Mouse (Mus musculus) adrenal gland, postnatal 36 days (tissue): ENCODE data around the gene Etv6. TPM values are rescaled to one million over a fixed set of nuclear protein-coding genes. Genes with fewer than 3 reads are reported as not detected.

Experiments used
- DNase-seq, 2 experiments: peaks; one replicate each; pipeline ENCODE4 v3.0.0; 2021; ENCODE audit warnings: mixed read lengths in 1 of 2
- total RNA-seq, 2 experiments: library from RNA; stranded (reverse); gene quantifications; 2 replicates each; pipeline ENCODE4 v1.2.3; 2021

Etv6 gene
- total RNA-seq, 2 experiments from 2014 or later, result 51.3 to 57.6 TPM

- no peak for DNase-seq
Observed at GRCm38 (mm10) chr6:134259913-134260312, 224.4 kb downstream of the Etv6 start.

GRCm38 (mm10) chr6:134261904-134262303 is 226.4 kb downstream of the Etv6 start:
- peak; percentile 87 to 89 for DNase-seq

- DNase-seq, result peak; percentile 35 to 46
Observed at GRCm38 (mm10) chr6:134262383-134262782, 226.9 kb downstream of the Etv6 start.

GRCm38 (mm10) chr6:134262911-134263607 is 227.6 kb downstream of the Etv6 start:
- DNase-seq, result no peak

- no peak for DNase-seq
Observed at GRCm38 (mm10) chr6:134273884-134274283, 238.4 kb downstream of the Etv6 start.

- no peak for DNase-seq
Observed at GRCm38 (mm10) chr6:134276954-134277353, 241.5 kb downstream of the Etv6 start.

- no peak for DNase-seq
Observed at GRCm38 (mm10) chr6:134282095-134282494, 246.6 kb downstream of the Etv6 start.

- no peak for DNase-seq
Observed at GRCm38 (mm10) chr6:134291823-134292222, 256.3 kb downstream of the Etv6 start.

GRCm38 (mm10) chr6:134292404-134292803 is 256.9 kb downstream of the Etv6 start:
- no peak for DNase-seq

- no peak for DNase-seq
Observed at GRCm38 (mm10) chr6:134293615-134294508, 258.4 kb downstream of the Etv6 start.

GRCm38 (mm10) chr6:134297884-134298619 is 262.6 kb downstream of the Etv6 start:
- peak; percentile 49 to 67 for DNase-seq

- DNase-seq, result no peak
Observed at GRCm38 (mm10) chr6:134301951-134302350, 266.5 kb downstream of the Etv6 start.

- peak in 1 of 2 experiments; percentile 32 for DNase-seq
Observed at GRCm38 (mm10) chr6:134311346-134311745, 275.8 kb downstream of the Etv6 start.

- DNase-seq, result no peak
Observed at GRCm38 (mm10) chr6:134312571-134312970, 277.1 kb downstream of the Etv6 start.

- DNase-seq, result no peak
Observed at GRCm38 (mm10) chr6:134317371-134317770, 281.9 kb downstream of the Etv6 start.

Other genes starting within 250 kb of the Etv6 start
- gene Kap, start 181.9 kb upstream of the Etv6 start, total RNA-seq, result not detected